ENCODE assay signal across 8 mouse cellular contexts in genomic region chr1:23382461-23382805, GRCm38 (mm10). TPM values are rescaled to one million over a fixed set of nuclear protein-coding genes. Genes with fewer than 3 reads are reported as not detected.
A peak's percentile ranks its signal among the peaks of the same experiment; 100 is the strongest.
DNase-seq lines count a peak whose midpoint lies in the region; ATAC-seq lines count a peak whose summit lies in the region.

No protein-coding gene starts in this region.

- ATAC-seq in forebrain, embryonic 16.5 days = peak; percentile 18

- peak overlapping the region; percentile 80 for H3K27ac ChIP-seq in forebrain, embryonic 16.5 days (ENCODE audit: low read length)

- under 1% methylated on average over 20 of the region's 21 CpGs for WGBS in forebrain, embryonic 16.5 days

- peak; percentile 60 for DNase-seq in cerebellum, adult 9-10 months
- DNase-seq in cerebellum, postnatal 10 days = no peak
- DNase-seq in ovary, postnatal 14 days (ENCODE audit: low spot score) = peak; percentile 10
- no peak for DNase-seq in ovary, postnatal 36 days (ENCODE audit: low spot score)
- DNase-seq in mesoderm, embryonic 11.5 days (ENCODE audit: low read depth, low spot score) = peak; percentile 18
- no peak for DNase-seq in frontal cortex, postnatal 25 days (ENCODE audit: low spot score in 2 of 2)
- DNase-seq in spleen, postnatal 10 days (ENCODE audit: low spot score in 2 of 2) = no peak

- H3K4me1 ChIP-seq in forebrain, embryonic 16.5 days (replicated peaks; ENCODE audit: control insufficient read depth, insufficient read depth, low read length) = peaks cover 28% of the 10 kb centered on the region

- peak overlapping the region; percentile 90 for H3K9ac ChIP-seq in forebrain, embryonic 16.5 days (replicated peaks; ENCODE audit: low read depth, low read length)

- no peaks in the 10 kb centered on the region for H3K9me3 ChIP-seq in forebrain, embryonic 16.5 days (ENCODE audit: control insufficient read depth, low read length)

- H3K27me3 ChIP-seq in forebrain, embryonic 16.5 days (replicated peaks; ENCODE audit: control insufficient read depth, insufficient read depth, low read length) = no peaks in the 10 kb centered on the region

- no peaks in the 10 kb centered on the region for H3K36me3 ChIP-seq in forebrain, embryonic 16.5 days (ENCODE audit: control insufficient read depth, insufficient read depth)

- H3K4me2 ChIP-seq in forebrain, embryonic 16.5 days (ENCODE audit: low read length) = peak overlapping the region; percentile 92

- H3K4me3 ChIP-seq in forebrain, embryonic 16.5 days (replicated peaks; ENCODE audit: low read length) = peak overlapping the region; percentile 79

RNA-seq across cellular contexts. Expression of gene Ogfrl1, which starts 15.1 kb away (rescaled TPM):
- 11.6 and 14.3 TPM in 2 replicates for polyA plus RNA-seq in forebrain, embryonic 16.5 days (2015; fragmentation: Nextera tagmentation; extraction: Ambion mirVana)

Comparison
In these comparisons a context has a peak if more than half of its experiments do, and no peak if none do; other contexts are left out.
1. DNase-seq: peak in cerebellum, adult 9-10 months (single experiment), ovary, postnatal 14 days (single experiment) and mesoderm, embryonic 11.5 days (single experiment); none in cerebellum, postnatal 10 days (0 of 2), ovary, postnatal 36 days (single experiment), frontal cortex, postnatal 25 days (0 of 2) and spleen, postnatal 10 days (0 of 2).